Mouse (Mus musculus) hindbrain, embryonic 15.5 days (tissue): ENCODE measurements around the gene Tbxa2r. TPM values are rescaled to one million over a fixed set of nuclear protein-coding genes. Genes with fewer than 3 reads are reported as not detected.

ENCODE experiments used
- ATAC-seq: fragments of 200-750 bp; cut with Nextera tagmentation; 2 replicates; pipeline ENCODE4 v1.8.0; 2017; ENCODE audit warnings: low read depth, moderate number of reproducible peaks, moderate TSS enrichment; ENCODE audit not compliant: low FRiP score
- H3K27ac ChIP-seq: fragments of 300-500 bp; sonication (generic); replicated peaks from 2 replicates; pipeline ENCODE4 v1.5.1; 2015; ENCODE audit warnings: mild to moderate bottlenecking, inconsistent platforms
- H3K27me3 ChIP-seq: fragments of 300-500 bp; sonication (generic); 2 replicates; pipeline ENCODE4 v1.6.1; 2015; ENCODE audit warnings: control low read depth, inconsistent platforms
- H3K36me3 ChIP-seq: fragments of 300-500 bp; sonication (generic); 2 replicates; pipeline ENCODE4 v1.6.1; 2015; ENCODE audit warnings: control low read depth, inconsistent platforms
- H3K4me1 ChIP-seq: fragments of 300-500 bp; sonication (generic); replicated peaks from 2 replicates; pipeline ENCODE4 v1.6.1; 2015; ENCODE audit warnings: control low read depth, inconsistent platforms
- H3K4me2 ChIP-seq: fragments of 300-500 bp; sonication (generic); 2 replicates; pipeline ENCODE4 v1.6.1; 2015; ENCODE audit warnings: moderate library complexity, mild to moderate bottlenecking, inconsistent platforms
- H3K4me3 ChIP-seq: fragments of 300-500 bp; sonication (generic); 2 replicates; pipeline ENCODE4 v1.5.1; 2015; ENCODE audit warnings: mild to moderate bottlenecking, inconsistent platforms
- H3K9ac ChIP-seq: fragments of 300-500 bp; sonication (generic); 2 replicates; pipeline ENCODE4 v1.6.1; 2015; ENCODE audit warnings: inconsistent platforms
- H3K9me3 ChIP-seq: fragments of 300-500 bp; sonication (generic); 2 replicates; pipeline ENCODE4 v1.6.1; 2016; ENCODE audit warnings: control low read depth, inconsistent platforms
- WGBS: fragments of 180-500 bp; shearing (Covaris S2); methylation state at CpG from one replicate; pipeline ENCODE4 v1.1.7; 2015; 5-methylcytosine and 5-hydroxymethylcytosine counted together
- polyA plus RNA-seq: library from polyadenylated mRNA; unstranded; fragments of >200 nt; fragmentation: Nextera tagmentation; extraction: Ambion mirVana; gene quantifications from 2 replicates; pipeline ENCODE4 v1.2.1, GENCODE M21; 2015

The Tbxa2r gene
- polyA plus RNA-seq, 1 experiment from 2014 or later: 5.2 TPM

GRCm38 (mm10) chr10:81291511-81292104 is 36.9 kb upstream of the Tbxa2r start, which contains the start of gene Tjp3:
TSS of gene Tjp3 (minus strand) at chr10:81291581.
- peak within 1 kb of the TSS; percentile 71 for H3K4me2 ChIP-seq
- ATAC-seq: no peak
- H3K4me1 ChIP-seq: peaks cover 36% of the 10 kb centered on the region
- H3K36me3 ChIP-seq: no peaks in the 10 kb centered on the region
- peak within 1 kb of the TSS; percentile 90 for H3K4me3 ChIP-seq
- no peak within 1 kb of the TSS for H3K27ac ChIP-seq
- no peaks in the 10 kb centered on the region for H3K9me3 ChIP-seq
- H3K27me3 ChIP-seq: 0 out of 2 replicates have a peak, but pooled peaks cover 11% of the 10 kb centered on the region
- H3K9ac ChIP-seq: no peak within 1 kb of the TSS
- 75% methylated on average over 9 of the region's 9 CpGs for WGBS

GRCm38 (mm10) chr10:81292554-81293333 is 35.8 kb upstream of the Tbxa2r start, which contains the start of gene Pip5k1c:
TSS of gene Pip5k1c (plus strand) at chr10:81292963.
- under 1% methylated on average over 61 of the region's 80 CpGs for WGBS
- peak within 1 kb of the TSS; percentile 92 for H3K27ac ChIP-seq
- peak within 1 kb of the TSS; percentile 90 for H3K4me3 ChIP-seq
- H3K36me3 ChIP-seq: no peaks in the 10 kb centered on the region
- H3K4me2 ChIP-seq: peak within 1 kb of the TSS; percentile 71
- H3K4me1 ChIP-seq: peaks cover 41% of the 10 kb centered on the region
- peak within 1 kb of the TSS; percentile 89 for H3K9ac ChIP-seq
- 0 out of 2 replicates have a peak, but pooled peaks cover 11% of the 10 kb centered on the region for H3K27me3 ChIP-seq
- H3K9me3 ChIP-seq: no peaks in the 10 kb centered on the region
- peak; percentile 95 for ATAC-seq

GRCm38 (mm10) chr10:81293334-81294030 is 35.0 kb upstream of the Tbxa2r start:
- Histone ChIP-seq H3K36me3 (no peaks in the 10 kb centered on the region), H3K27ac (peak overlapping the region; percentile 92), H3K9ac (peak overlapping the region; percentile 89), H3K4me1 (peaks cover 42% of the 10 kb centered on the region), H3K4me2 (peak overlapping the region; percentile 71), H3K27me3 (0 out of 2 replicates have a peak, but pooled peaks cover 11% of the 10 kb centered on the region), H3K9me3 (no peaks in the 10 kb centered on the region), H3K4me3 (peak overlapping the region; percentile 90)
- WGBS: 4% methylated on average over 25 of the region's 25 CpGs
- peak; percentile 24 for ATAC-seq

GRCm38 (mm10) chr10:81294442-81294841 is 34.1 kb upstream of the Tbxa2r start:
- WGBS: 57% methylated on average over 8 of the region's 8 CpGs
- Histone ChIP-seq H3K4me2 (peak overlapping the region; percentile 71), H3K27ac (no peak overlapping the region)

GRCm38 (mm10) chr10:81295185-81295584 is 33.3 kb upstream of the Tbxa2r start:
- H3K4me3 ChIP-seq: no peak overlapping the region
- H3K9ac ChIP-seq: no peak overlapping the region
- H3K9me3 ChIP-seq: no peaks in the 10 kb centered on the region
- peak overlapping the region; percentile 71 for H3K4me2 ChIP-seq
- 0 out of 2 replicates have a peak, but pooled peaks cover 6% of the 10 kb centered on the region for H3K27me3 ChIP-seq
- no peaks in the 10 kb centered on the region for H3K36me3 ChIP-seq
- H3K27ac ChIP-seq: no peak overlapping the region
- peaks cover 47% of the 10 kb centered on the region for H3K4me1 ChIP-seq
- 91% methylated on average over 6 of the region's 6 CpGs for WGBS
- ATAC-seq: no peak

More at GRCm38 (mm10) chr10:81294442-81294841, 34.1 kb upstream of the Tbxa2r start:
- Histone ChIP-seq H3K4me1 (peaks cover 44% of the 10 kb centered on the region), H3K36me3 (no peaks in the 10 kb centered on the region), H3K9me3 (no peaks in the 10 kb centered on the region), H3K27me3 (0 out of 2 replicates have a peak, but pooled peaks cover 11% of the 10 kb centered on the region), H3K4me3 (peak overlapping the region; percentile 90), H3K9ac (peak overlapping the region; percentile 89)
- ATAC-seq: no peak

GRCm38 (mm10) chr10:81297246-81297645 is 31.3 kb upstream of the Tbxa2r start:
- WGBS: 86% methylated on average over 6 of the region's 6 CpGs
- Histone ChIP-seq H3K36me3 (no peaks in the 10 kb centered on the region), H3K9ac (no peak overlapping the region), H3K4me3 (no peak overlapping the region), H3K4me1 (peaks cover 42% of the 10 kb centered on the region), H3K27me3 (no peaks in the 10 kb centered on the region), H3K4me2 (no peak overlapping the region), H3K9me3 (no peaks in the 10 kb centered on the region), H3K27ac (0 out of 2 replicates have a peak overlapping the region, but pooled peaks have one; percentile 28)
- no peak for ATAC-seq

GRCm38 (mm10) chr10:81297845-81298244 is 30.7 kb upstream of the Tbxa2r start:
- Histone ChIP-seq H3K4me1 (peaks cover 48% of the 10 kb centered on the region), H3K4me2 (0 out of 2 replicates have a peak overlapping the region, but pooled peaks have one; percentile 7), H3K27me3 (no peaks in the 10 kb centered on the region), H3K9ac (no peak overlapping the region), H3K4me3 (no peak overlapping the region), H3K27ac (peak overlapping the region; percentile 28; the same call in 1 of the 2 replicates), H3K9me3 (no peaks in the 10 kb centered on the region), H3K36me3 (no peaks in the 10 kb centered on the region)
- WGBS: 74% methylated on average over 10 of the region's 10 CpGs
- ATAC-seq: no peak

- Histone ChIP-seq H3K27me3 (no peaks in the 10 kb centered on the region), H3K9me3 (no peaks in the 10 kb centered on the region), H3K9ac (no peak overlapping the region), H3K27ac (peak overlapping the region; percentile 28; the same call in 1 of the 2 replicates), H3K4me2 (no peak overlapping the region), H3K36me3 (no peaks in the 10 kb centered on the region), H3K4me1 (peaks cover 53% of the 10 kb centered on the region), H3K4me3 (no peak overlapping the region)
- WGBS: 94% methylated on average over 17 of the region's 17 CpGs
- no peak for ATAC-seq
Observed at GRCm38 (mm10) chr10:81298369-81299100, 30.0 kb upstream of the Tbxa2r start.

GRCm38 (mm10) chr10:81299585-81300351 is 28.8 kb upstream of the Tbxa2r start:
- H3K4me3 ChIP-seq: no peak overlapping the region
- no peak for ATAC-seq
- H3K4me1 ChIP-seq: peaks cover 46% of the 10 kb centered on the region
- no peak overlapping the region for H3K27ac ChIP-seq
- H3K27me3 ChIP-seq: no peaks in the 10 kb centered on the region
- H3K4me2 ChIP-seq: no peak overlapping the region
- no peaks in the 10 kb centered on the region for H3K36me3 ChIP-seq
- 86% methylated on average over 14 of the region's 14 CpGs for WGBS
- no peaks in the 10 kb centered on the region for H3K9me3 ChIP-seq
- no peak overlapping the region for H3K9ac ChIP-seq

GRCm38 (mm10) chr10:81300352-81300907 is 28.1 kb upstream of the Tbxa2r start:
- WGBS: 80% methylated on average over 9 of the region's 9 CpGs
- H3K4me3 ChIP-seq: no peak overlapping the region
- no peak overlapping the region for H3K4me2 ChIP-seq
- no peak for ATAC-seq
- no peak overlapping the region for H3K9ac ChIP-seq
- no peaks in the 10 kb centered on the region for H3K36me3 ChIP-seq
- H3K9me3 ChIP-seq: no peaks in the 10 kb centered on the region
- peaks cover 39% of the 10 kb centered on the region for H3K4me1 ChIP-seq
- H3K27ac ChIP-seq: no peak overlapping the region
- no peaks in the 10 kb centered on the region for H3K27me3 ChIP-seq
